Mouse (Mus musculus): ENCODE data around the gene Barx1. TPM values are rescaled to one million over a fixed set of nuclear protein-coding genes. Genes with fewer than 3 reads are reported as not detected.

The Barx1 gene
- polyA plus RNA-seq (2015; fragmentation: Nextera tagmentation; extraction: Ambion mirVana): not detected in 2 replicates

- Histone ChIP-seq H3K4me2 (ENCODE audit: low read length) (peak within 1 kb of the TSS; percentile 71), H3K4me1 (replicated peaks; ENCODE audit: insufficient read depth, low read length) (peaks cover 12% of the 10 kb centered on the region), H3K4me3 (replicated peaks; ENCODE audit: low read depth, low read length) (peak within 1 kb of the TSS; percentile 38), H3K9ac (ENCODE audit: low read depth, low read length) (0 out of 2 replicates have a peak within 1 kb of the TSS, but pooled peaks have one; percentile 18), H3K36me3 (ENCODE audit: insufficient read depth, low read length) (no peaks in the 10 kb centered on the region), H3K27me3 (ENCODE audit: insufficient read depth, low read length) (peaks cover 95% of the 10 kb centered on the region), H3K27ac (no peak within 1 kb of the TSS), H3K9me3 (replicated peaks; ENCODE audit: low read length) (no peaks in the 10 kb centered on the region)
- ATAC-seq (replicated peaks; ENCODE audit: low FRiP score, low read depth) (peak; percentile 42; the same call in 1 of the 2 replicates), DNase-seq (ENCODE audit: low spot score) (no peak)
- under 1% methylated on average over 56 of the region's 73 CpGs for WGBS
- TF ChIP-seq CTCF (IDR thresholded peaks at IDR 0.05; ENCODE audit: low read depth): no peak
Observed at GRCm38 (mm10) chr13:48662431-48663143, at the start of gene Barx1. Barx1 (plus strand) TSS chr13:48662998.

GRCm38 (mm10) chr13:48614525-48614924 lies 48.3 kb upstream of the Barx1 start:
- H3K27ac ChIP-seq: no peak overlapping the region
- no peaks in the 10 kb centered on the region for H3K4me1 ChIP-seq (replicated peaks; ENCODE audit: insufficient read depth, low read length)
- no peak for TF ChIP-seq CTCF (IDR thresholded peaks at IDR 0.05; ENCODE audit: low read depth)
- no peak overlapping the region for H3K4me3 ChIP-seq (replicated peaks; ENCODE audit: low read depth, low read length)
- no peak overlapping the region for H3K9ac ChIP-seq (ENCODE audit: low read depth, low read length)
- ATAC-seq (replicated peaks; ENCODE audit: low FRiP score, low read depth) (no peak), DNase-seq (ENCODE audit: low spot score) (no peak)
- 91% methylated on average over 2 of the region's 2 CpGs for WGBS
- H3K27me3 ChIP-seq (ENCODE audit: insufficient read depth, low read length): no peaks in the 10 kb centered on the region
- H3K36me3 ChIP-seq (ENCODE audit: insufficient read depth, low read length): no peaks in the 10 kb centered on the region
- no peak overlapping the region for H3K4me2 ChIP-seq (ENCODE audit: low read length)
- peaks cover 10% of the 10 kb centered on the region for H3K9me3 ChIP-seq (replicated peaks; ENCODE audit: low read length)

GRCm38 (mm10) chr13:48617774-48618173 lies 45.0 kb upstream of the Barx1 start:
- DNase-seq (ENCODE audit: low spot score) (no peak), ATAC-seq (replicated peaks; ENCODE audit: low FRiP score, low read depth) (no peak)
- H3K9me3 ChIP-seq (replicated peaks; ENCODE audit: low read length): peaks cover 10% of the 10 kb centered on the region
- no peaks in the 10 kb centered on the region for H3K4me1 ChIP-seq (replicated peaks; ENCODE audit: insufficient read depth, low read length)
- no peak overlapping the region for H3K4me2 ChIP-seq (ENCODE audit: low read length)
- no peaks in the 10 kb centered on the region for H3K27me3 ChIP-seq (ENCODE audit: insufficient read depth, low read length)
- H3K27ac ChIP-seq: peak overlapping the region; percentile 65
- TF ChIP-seq CTCF (IDR thresholded peaks at IDR 0.05; ENCODE audit: low read depth): no peak
- H3K9ac ChIP-seq (ENCODE audit: low read depth, low read length): no peak overlapping the region
- H3K36me3 ChIP-seq (ENCODE audit: insufficient read depth, low read length): no peaks in the 10 kb centered on the region
- no peak overlapping the region for H3K4me3 ChIP-seq (replicated peaks; ENCODE audit: low read depth, low read length)

- Histone ChIP-seq H3K4me1 (replicated peaks; ENCODE audit: insufficient read depth, low read length) (no peaks in the 10 kb centered on the region), H3K27ac (no peak overlapping the region), H3K27me3 (ENCODE audit: insufficient read depth, low read length) (no peaks in the 10 kb centered on the region), H3K4me2 (ENCODE audit: low read length) (no peak overlapping the region), H3K9me3 (replicated peaks; ENCODE audit: low read length) (peaks cover 10% of the 10 kb centered on the region), H3K36me3 (ENCODE audit: insufficient read depth, low read length) (no peaks in the 10 kb centered on the region), H3K4me3 (replicated peaks; ENCODE audit: low read depth, low read length) (no peak overlapping the region), H3K9ac (ENCODE audit: low read depth, low read length) (no peak overlapping the region)
- 55% methylated on average over 4 of the region's 4 CpGs for WGBS
- ATAC-seq (replicated peaks; ENCODE audit: low FRiP score, low read depth) (no peak), DNase-seq (ENCODE audit: low spot score) (no peak)
- no peak for TF ChIP-seq CTCF (IDR thresholded peaks at IDR 0.05; ENCODE audit: low read depth)
Observed at GRCm38 (mm10) chr13:48618890-48619289, 43.9 kb upstream of the Barx1 start.

GRCm38 (mm10) chr13:48624968-48625398 lies 37.8 kb upstream of the Barx1 start:
- 1% methylated on average over 26 of the region's 26 CpGs for WGBS
- no peaks in the 10 kb centered on the region for H3K27me3 ChIP-seq (ENCODE audit: insufficient read depth, low read length)
- peak overlapping the region; percentile 79 for H3K4me3 ChIP-seq (replicated peaks; ENCODE audit: low read depth, low read length)
- DNase-seq (ENCODE audit: low spot score) (peak; percentile 28), ATAC-seq (replicated peaks; ENCODE audit: low FRiP score, low read depth) (peak; percentile 75)
- no peaks in the 10 kb centered on the region for H3K9me3 ChIP-seq (replicated peaks; ENCODE audit: low read length)
- no peaks in the 10 kb centered on the region for H3K36me3 ChIP-seq (ENCODE audit: insufficient read depth, low read length)
- peak overlapping the region; percentile 84 for H3K9ac ChIP-seq (ENCODE audit: low read depth, low read length)
- H3K4me1 ChIP-seq (replicated peaks; ENCODE audit: insufficient read depth, low read length): no peaks in the 10 kb centered on the region
- H3K4me2 ChIP-seq (ENCODE audit: low read length): peak overlapping the region; percentile 88
- peak overlapping the region; percentile 83 for H3K27ac ChIP-seq
- no peak for TF ChIP-seq CTCF (IDR thresholded peaks at IDR 0.05; ENCODE audit: low read depth)

GRCm38 (mm10) chr13:48625433-48626184 lies 37.2 kb upstream of the Barx1 start, which contains the start of gene Ptpdc1:
Ptpdc1 (minus strand) TSS chr13:48625664.
- peak; percentile 100 for ATAC-seq (replicated peaks; ENCODE audit: low FRiP score, low read depth)
- Histone ChIP-seq H3K27ac (peak within 1 kb of the TSS; percentile 83), H3K27me3 (ENCODE audit: insufficient read depth, low read length) (no peaks in the 10 kb centered on the region), H3K4me2 (ENCODE audit: low read length) (peak within 1 kb of the TSS; percentile 88), H3K36me3 (ENCODE audit: insufficient read depth, low read length) (no peaks in the 10 kb centered on the region), H3K9me3 (replicated peaks; ENCODE audit: low read length) (no peaks in the 10 kb centered on the region), H3K4me1 (replicated peaks; ENCODE audit: insufficient read depth, low read length) (no peaks in the 10 kb centered on the region), H3K9ac (ENCODE audit: low read depth, low read length) (peak within 1 kb of the TSS; percentile 84), H3K4me3 (replicated peaks; ENCODE audit: low read depth, low read length) (peak within 1 kb of the TSS; percentile 79)
- DNase-seq (ENCODE audit: low spot score): peak; percentile 98
- no peak for TF ChIP-seq CTCF (IDR thresholded peaks at IDR 0.05; ENCODE audit: low read depth)
- 3% methylated on average over 68 of the region's 76 CpGs for WGBS
